ENCODE assay signal across 13 mouse cellular contexts in the genomic region with DNA sequence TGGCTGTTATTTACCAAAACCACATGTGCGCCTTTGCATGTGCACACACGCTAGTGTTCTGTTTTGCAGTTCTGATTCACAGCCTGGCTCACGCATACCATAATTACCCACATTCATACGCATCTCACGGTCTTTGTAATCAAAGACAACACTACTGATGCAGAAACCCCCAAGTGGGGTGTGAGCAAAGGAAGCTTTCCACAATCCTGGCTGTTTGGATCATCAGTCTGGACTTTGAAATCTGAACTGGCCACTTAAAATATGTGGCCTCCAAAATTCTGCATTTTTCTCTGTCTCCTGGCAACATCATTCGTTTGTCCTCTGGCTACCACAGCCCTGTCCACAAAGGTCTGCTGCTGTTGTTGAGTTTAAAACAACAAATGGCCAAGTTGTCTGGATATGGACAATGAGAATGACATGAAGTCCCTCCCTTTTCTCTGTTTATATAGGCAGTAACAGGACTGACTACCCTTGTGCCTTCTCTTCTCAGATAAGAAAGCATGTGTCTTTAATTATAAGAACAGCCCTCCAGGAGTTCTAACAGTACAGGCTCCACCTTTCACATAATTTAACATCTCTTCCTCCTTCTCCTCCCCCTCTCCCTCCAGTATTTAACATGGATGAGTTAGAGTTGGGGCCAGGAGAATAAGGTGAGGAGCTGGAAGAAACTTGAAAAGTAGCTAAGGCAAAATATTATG.
DNase-seq lines count a peak whose midpoint lies in the region; ATAC-seq lines count a peak whose summit lies in the region.
"Had no signal": no experiment of that assay in that cellular context is flagged by ENCODE, and none has a peak within 500 bp of the region (broad histone marks: within the 10 kb centered on the region; RNA-seq: fewer than 3 reads in every experiment).

No protein-coding gene starts in this region.

- WGBS in forebrain, embryonic 10.5 days = 67% methylated on average over 6 of the region's 6 CpGs
- WGBS in forebrain, embryonic 12.5 days = 57% methylated on average over 6 of the region's 6 CpGs
- 40% methylated on average over 6 of the region's 6 CpGs for WGBS in midbrain, embryonic 12.5 days
- WGBS in midbrain, embryonic 13.5 days = 44% methylated on average over 6 of the region's 6 CpGs
- 45% methylated on average over 6 of the region's 6 CpGs for WGBS in forebrain, embryonic 16.5 days

- H3K4me2 ChIP-seq in forebrain, embryonic 12.5 days = no peak overlapping the region
- no peak overlapping the region for H3K4me2 ChIP-seq in midbrain, embryonic 12.5 days (replicated peaks)
- no peak overlapping the region for H3K4me2 ChIP-seq in midbrain, embryonic 13.5 days (replicated peaks)
- H3K4me2 ChIP-seq in forebrain, embryonic 16.5 days (ENCODE audit: low read length) = no peak overlapping the region
- H3K4me2 ChIP-seq: neural tube, embryonic 13.5 days had no signal

- peak overlapping the region; percentile 20; the same call in 1 of the 2 replicates for H3K27ac ChIP-seq in forebrain, embryonic 10.5 days
- H3K27ac ChIP-seq in forebrain, embryonic 12.5 days = no peak overlapping the region
- H3K27ac ChIP-seq in midbrain, embryonic 12.5 days (replicated peaks) = no peak overlapping the region
- H3K27ac ChIP-seq in midbrain, embryonic 13.5 days = no peak overlapping the region
- H3K27ac ChIP-seq in forebrain, embryonic 16.5 days (ENCODE audit: low read length) = no peak overlapping the region
- H3K27ac ChIP-seq: macrophage; neural tube, embryonic 13.5 days had no signal

- no peak for DNase-seq in forebrain, embryonic 10.5 days (ENCODE audit: extremely low spot score, low spot score)
- no peak for DNase-seq in layer of hippocampus, adult 8-10 months (ENCODE audit: low spot score in 2 of 2)
- no peak for DNase-seq in urinary bladder, postnatal 14 days (ENCODE audit: low spot score)
- DNase-seq: kidney, adult 8-10 months; right cerebral cortex, postnatal 14 days; thymus, postnatal 36 days had no signal

- H3K9me3 ChIP-seq in forebrain, embryonic 10.5 days = no peaks in the 10 kb centered on the region
- H3K9me3 ChIP-seq in forebrain, embryonic 12.5 days = no peaks in the 10 kb centered on the region
- H3K9me3 ChIP-seq in midbrain, embryonic 12.5 days = no peaks in the 10 kb centered on the region
- H3K9me3 ChIP-seq in midbrain, embryonic 13.5 days = no peaks in the 10 kb centered on the region
- H3K9me3 ChIP-seq in forebrain, embryonic 16.5 days (ENCODE audit: control insufficient read depth, low read length) = no peaks in the 10 kb centered on the region
- H3K9me3 ChIP-seq: neural tube, embryonic 13.5 days had no signal

- H3K4me1 ChIP-seq in forebrain, embryonic 10.5 days = peaks cover 14% of the 10 kb centered on the region
- peaks cover 12% of the 10 kb centered on the region; the same call in 1 of the 2 replicates for H3K4me1 ChIP-seq in forebrain, embryonic 12.5 days
- H3K4me1 ChIP-seq in midbrain, embryonic 12.5 days = peaks cover 11% of the 10 kb centered on the region; the same call in 1 of the 2 replicates
- H3K4me1 ChIP-seq in midbrain, embryonic 13.5 days (replicated peaks) = peaks cover 9% of the 10 kb centered on the region
- peaks cover 4% of the 10 kb centered on the region; the same call in 1 of the 2 replicates for H3K4me1 ChIP-seq in forebrain, embryonic 16.5 days (replicated peaks; ENCODE audit: control insufficient read depth, insufficient read depth, low read length)

- no peaks in the 10 kb centered on the region for H3K27me3 ChIP-seq in forebrain, embryonic 10.5 days (ENCODE audit: poor library complexity, severe bottlenecking)
- no peaks in the 10 kb centered on the region for H3K27me3 ChIP-seq in forebrain, embryonic 12.5 days
- no peaks in the 10 kb centered on the region for H3K27me3 ChIP-seq in midbrain, embryonic 12.5 days
- H3K27me3 ChIP-seq in midbrain, embryonic 13.5 days = no peaks in the 10 kb centered on the region
- no peaks in the 10 kb centered on the region for H3K27me3 ChIP-seq in forebrain, embryonic 16.5 days (replicated peaks; ENCODE audit: control insufficient read depth, insufficient read depth, low read length)
- H3K27me3 ChIP-seq: neural tube, embryonic 13.5 days had no signal

- ATAC-seq in forebrain, embryonic 12.5 days (ENCODE audit: low FRiP score) = no peak
- ATAC-seq in midbrain, embryonic 12.5 days (ENCODE audit: low FRiP score, low read depth) = 0 out of 2 replicates have a peak, but pooled peaks have one; percentile 23
- no peak for ATAC-seq in midbrain, embryonic 13.5 days
- ATAC-seq in forebrain, embryonic 16.5 days = peak; percentile 76; the same call in 1 of the 2 replicates
- no peak for ATAC-seq in megakaryocyte-erythroid progenitor cell, adult 5-6 weeks (replicated peaks; ENCODE audit: low FRiP score, low TSS enrichment, poor library complexity, severe bottlenecking)

- no peak overlapping the region for H3K9ac ChIP-seq in forebrain, embryonic 12.5 days
- no peak overlapping the region for H3K9ac ChIP-seq in midbrain, embryonic 12.5 days (replicated peaks)
- no peak overlapping the region for H3K9ac ChIP-seq in midbrain, embryonic 13.5 days (replicated peaks)
- H3K9ac ChIP-seq in forebrain, embryonic 16.5 days (replicated peaks; ENCODE audit: low read depth, low read length) = no peak overlapping the region
- H3K9ac ChIP-seq: neural tube, embryonic 13.5 days had no signal

- H3K4me3 ChIP-seq in forebrain, embryonic 10.5 days = no peak overlapping the region
- H3K4me3 ChIP-seq in forebrain, embryonic 12.5 days (replicated peaks) = no peak overlapping the region
- H3K4me3 ChIP-seq in midbrain, embryonic 12.5 days = no peak overlapping the region
- no peak overlapping the region for H3K4me3 ChIP-seq in midbrain, embryonic 13.5 days (replicated peaks)
- H3K4me3 ChIP-seq in forebrain, embryonic 16.5 days (replicated peaks; ENCODE audit: low read length) = no peak overlapping the region
- H3K4me3 ChIP-seq: neural tube, embryonic 13.5 days had no signal

- H3K36me3 ChIP-seq in forebrain, embryonic 10.5 days (replicated peaks) = no peaks in the 10 kb centered on the region
- H3K36me3 ChIP-seq in forebrain, embryonic 12.5 days (replicated peaks) = no peaks in the 10 kb centered on the region
- H3K36me3 ChIP-seq in midbrain, embryonic 12.5 days = no peaks in the 10 kb centered on the region
- H3K36me3 ChIP-seq in midbrain, embryonic 13.5 days = no peaks in the 10 kb centered on the region
- H3K36me3 ChIP-seq in forebrain, embryonic 16.5 days (ENCODE audit: control insufficient read depth, insufficient read depth) = no peaks in the 10 kb centered on the region
- H3K36me3 ChIP-seq: neural tube, embryonic 13.5 days had no signal

Comparison
In these comparisons a context has a peak if more than half of its experiments do, and no peak if none do; other contexts are left out.
1. ATAC-seq: peak in midbrain, embryonic 12.5 days (single experiment) and forebrain, embryonic 16.5 days (single experiment); none in forebrain, embryonic 12.5 days (single experiment), midbrain, embryonic 13.5 days (single experiment) and megakaryocyte-erythroid progenitor cell, adult 5-6 weeks (single experiment).